Mouse (Mus musculus): ENCODE results near the gene Sugct.
A peak's percentile ranks its signal among the peaks of the same experiment; 100 is the strongest.

- TF ChIP-seq CTCF (IDR thresholded peaks at IDR 0.05; ENCODE audit: low read depth), result peak; percentile 58
- no peak for TF ChIP-seq EP300 (IDR thresholded peaks at IDR 0.05; ENCODE audit: low read depth)
Measured at GRCm38 (mm10) chr13:17581684-17582083, 113.7 kb downstream of the Sugct start.
